Mouse (Mus musculus) MEL (cell line): Measurements from ENCODE around the gene Ran. TPM values are rescaled to one million over a fixed set of nuclear protein-coding genes. Genes with fewer than 3 reads are reported as not detected.

Source experiments
- DNase-seq: peaks from one replicate; pipeline ENCODE4 v3.0.0; 2011; ENCODE audit warnings: low read depth, low spot score
- H3K27ac ChIP-seq: 2 replicates; pipeline ENCODE4 v1.5.1; 2012; ENCODE audit warnings: low read depth, mild to moderate bottlenecking, control low read depth, low read length, moderate library complexity; ENCODE audit not compliant: control insufficient read depth
- H3K27me3 ChIP-seq, 2 experiments: fragments of 150-350 bp in 1 of 2; sonication (generic) in 1 of 2; 2 replicates each; pipeline ENCODE4 v1.6.1; 2012; ENCODE audit warnings: low read length in 2 of 2, mild to moderate bottlenecking in 2 of 2, improper control_type of control experiment in 1 of 2, moderate library complexity in 1 of 2; ENCODE audit not compliant: insufficient read depth in 2 of 2, control insufficient read depth in 1 of 2
- H3K36me3 ChIP-seq, 2 experiments: 2 replicates each; pipeline ENCODE4 v1.6.1; 2012 to 2014; ENCODE audit warnings: low read length in 2 of 2, improper control_type of control experiment in 1 of 2, inconsistent platforms in 1 of 2, mild to moderate bottlenecking in 1 of 2; ENCODE audit not compliant: insufficient read depth in 2 of 2, control insufficient read depth in 1 of 2
- H3K4me1 ChIP-seq, 2 experiments: fragments of 150-350 bp in 1 of 2; sonication (generic) in 1 of 2; 2 replicates each; pipeline ENCODE4 v1.6.1; 2012; ENCODE audit warnings: low read length in 2 of 2, improper control_type of control experiment in 1 of 2, mild to moderate bottlenecking in 1 of 2; ENCODE audit not compliant: insufficient read depth in 2 of 2, control insufficient read depth in 1 of 2
- H3K4me3 ChIP-seq, 2 experiments: fragments of 150-350 bp in 1 of 2; sonication (generic) in 1 of 2; 2 replicates each; pipeline ENCODE4 v1.5.1; 2012; ENCODE audit warnings: low read depth in 2 of 2, low read length in 2 of 2, mild to moderate bottlenecking in 2 of 2, moderate library complexity in 2 of 2, control low read depth in 1 of 2, improper control_type of control experiment in 1 of 2; ENCODE audit not compliant: control insufficient read depth in 1 of 2, insufficient read depth in 1 of 2
- H3K79me2 ChIP-seq: 2 replicates; pipeline ENCODE4 v1.6.1; 2012; ENCODE audit warnings: mild to moderate bottlenecking, low read length, moderate library complexity; ENCODE audit not compliant: control insufficient read depth, poor library complexity, insufficient read depth
- H3K9ac ChIP-seq: 2 replicates; pipeline ENCODE4 v1.6.1; 2012; ENCODE audit warnings: low read depth, mild to moderate bottlenecking, control low read depth, low read length, moderate library complexity; ENCODE audit not compliant: control insufficient read depth, poor library complexity, severe bottlenecking
- H3K9me3 ChIP-seq: fragments of 150-350 bp; sonication (generic); replicated peaks from 2 replicates; pipeline ENCODE4 v1.6.1; 2012; ENCODE audit warnings: mild to moderate bottlenecking, low read length, improper control_type of control experiment, moderate library complexity; ENCODE audit not compliant: insufficient read depth
- CHD1 ChIP-seq: IDR thresholded peaks from 2 replicates; pipeline ENCODE4 v1.6.1; 2012; ENCODE audit warnings: low read depth, mild to moderate bottlenecking, inconsistent platforms, low read length, improper control_type of control experiment
- CTCF ChIP-seq, 3 experiments: IDR thresholded peaks in 2 of 3; conservative IDR thresholded peaks in 1 of 3; 2 replicates each; pipeline ENCODE4 v1.5.1; 2011 to 2012; ENCODE audit warnings: low read length in 3 of 3, low read depth in 2 of 3, mild to moderate bottlenecking in 2 of 3, improper control_type of control experiment in 1 of 3, inconsistent platforms in 1 of 3, mixed read lengths in 1 of 3, moderate library complexity in 1 of 3; ENCODE audit not compliant: control insufficient read depth in 1 of 3, insufficient read depth in 1 of 3, poor library complexity in 1 of 3, severe bottlenecking in 1 of 3
- E2F4 ChIP-seq: IDR thresholded peaks from 2 replicates; pipeline ENCODE4 v1.6.1; 2011; ENCODE audit warnings: low read depth, low read length, improper control_type of control experiment, borderline replicate concordance
- GABPA ChIP-seq: IDR thresholded peaks from 2 replicates; pipeline ENCODE4 v1.6.1; 2012; ENCODE audit warnings: low read depth, mild to moderate bottlenecking, inconsistent platforms, low read length, improper control_type of control experiment, moderate library complexity
- HCFC1 ChIP-seq: IDR thresholded peaks from 2 replicates; pipeline ENCODE4 v1.6.1; 2012; ENCODE audit warnings: low read depth, mild to moderate bottlenecking, inconsistent platforms, low read length, improper control_type of control experiment, moderate library complexity
- MEF2A ChIP-seq: IDR thresholded peaks from 2 replicates; pipeline ENCODE4 v1.6.1; 2014; ENCODE audit warnings: low read depth, mild to moderate bottlenecking, inconsistent platforms, low read length, improper control_type of control experiment; ENCODE audit not compliant: poor library complexity, insufficient replicate concordance, severe bottlenecking; ENCODE audit errors: extremely low read depth
- MXI1 ChIP-seq: IDR thresholded peaks from 2 replicates; pipeline ENCODE4 v1.6.1; 2011; ENCODE audit warnings: mild to moderate bottlenecking, low read depth, low read length, improper control_type of control experiment
- NRF1 ChIP-seq: IDR thresholded peaks from 2 replicates; pipeline ENCODE4 v1.6.1; 2014; ENCODE audit warnings: low read depth, mild to moderate bottlenecking, inconsistent platforms, low read length, improper control_type of control experiment, moderate library complexity; ENCODE audit not compliant: poor library complexity, insufficient read depth, severe bottlenecking
- POLR2A ChIP-seq, 2 experiments: IDR thresholded peaks; 2 replicates each; pipeline ENCODE4 v1.6.1; 2011 to 2012; ENCODE audit warnings: low read length in 2 of 2, mild to moderate bottlenecking in 2 of 2, control low read depth in 1 of 2, improper control_type of control experiment in 1 of 2, low read depth in 1 of 2, moderate library complexity in 1 of 2; ENCODE audit not compliant: control insufficient read depth in 1 of 2, insufficient read depth in 1 of 2, poor library complexity in 1 of 2
- POLR2AphosphoS2 ChIP-seq: IDR thresholded peaks from 2 replicates; pipeline ENCODE4 v1.6.1; 2011; ENCODE audit warnings: low read length, improper control_type of control experiment
- RAD21 ChIP-seq: IDR thresholded peaks from 2 replicates; pipeline ENCODE4 v1.6.1; 2011; ENCODE audit warnings: mild to moderate bottlenecking, low read depth, low read length, improper control_type of control experiment
- SMC3 ChIP-seq: IDR thresholded peaks from 2 replicates; pipeline ENCODE4 v1.6.1; 2011; ENCODE audit warnings: low read depth, low read length, improper control_type of control experiment
- TCF12 ChIP-seq: IDR thresholded peaks from 2 replicates; pipeline ENCODE4 v1.6.1; 2014; ENCODE audit warnings: low read depth, mild to moderate bottlenecking, inconsistent platforms, low read length, improper control_type of control experiment, moderate library complexity
- ZKSCAN1 ChIP-seq: IDR thresholded peaks from 2 replicates; pipeline ENCODE4 v1.6.1; 2012; ENCODE audit warnings: low read depth, mild to moderate bottlenecking, inconsistent platforms, low read length, improper control_type of control experiment, moderate library complexity
- polyA plus RNA-seq, 2 experiments: library from polyadenylated mRNA; stranded (reverse) in 1 of 2; unstranded in 1 of 2; fragments of >175 nt in 1 of 2; fragments of >200 nt in 1 of 2; gene quantifications; 2 replicates each; pipeline versions ENCODE4 v1.2.1 to v1.2.4; 2012; ENCODE audit warnings: low replicate concordance in 2 of 2, low read depth in 1 of 2; ENCODE audit not compliant: insufficient read length in 2 of 2, insufficient read depth in 1 of 2, missing spikeins in 1 of 2
- total RNA-seq: library from RNA; depleted of rRNA; stranded (reverse); fragments of 300-350 nt; gene quantifications from 2 replicates; pipeline ENCODE4 v1.2.3, GENCODE M21; 2012

The Ran gene
- total and polyA plus RNA-seq, 3 experiments, result 91.6 to 2,479 (median 950) TPM

DNA sequence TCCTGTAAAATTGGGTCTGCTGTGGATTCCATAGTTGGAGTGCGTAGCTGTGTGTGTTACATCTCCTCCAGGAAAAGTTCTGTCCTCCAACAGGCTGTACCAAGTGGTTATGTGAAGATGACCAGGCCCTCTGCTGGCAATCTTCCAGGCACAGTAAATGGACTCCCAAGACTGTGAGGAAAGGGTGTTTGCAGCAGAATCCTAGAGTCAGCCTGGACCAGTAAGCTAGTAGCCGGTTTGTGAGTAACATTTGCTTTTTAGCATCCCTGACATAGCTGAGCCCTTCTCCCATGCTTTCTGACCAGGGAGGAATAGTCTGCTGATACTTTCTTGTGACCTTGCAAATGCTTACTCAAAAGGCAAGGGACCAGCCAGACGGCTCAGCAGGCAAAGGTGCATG, 6.3 kb downstream of the Ran start:
- Histone ChIP-seq H3K36me3 (peaks cover 7 to 10% of the 10 kb centered on the region in 2 experiments; a peak in 3 of 4 replicates), H3K79me2 (peaks cover 12% of the 10 kb centered on the region), H3K27ac (no peak overlapping the region), H3K27me3 (no peaks in the 10 kb centered on the region), H3K4me1 (no peaks in the 10 kb centered on the region; a peak in 1 of 4 replicates), H3K9ac (no peak overlapping the region), H3K9me3 (no peaks in the 10 kb centered on the region), H3K4me3 (no peak overlapping the region)
- peak; percentile 49 for DNase-seq
- TF ChIP-seq SMC3 (no peak), POLR2AphosphoS2 (no peak), ZKSCAN1 (no peak), E2F4 (no peak), NRF1 (no peak), TCF12 (no peak), MEF2A (no peak), GABPA (no peak), RAD21 (no peak), MXI1 (no peak)

DNA sequence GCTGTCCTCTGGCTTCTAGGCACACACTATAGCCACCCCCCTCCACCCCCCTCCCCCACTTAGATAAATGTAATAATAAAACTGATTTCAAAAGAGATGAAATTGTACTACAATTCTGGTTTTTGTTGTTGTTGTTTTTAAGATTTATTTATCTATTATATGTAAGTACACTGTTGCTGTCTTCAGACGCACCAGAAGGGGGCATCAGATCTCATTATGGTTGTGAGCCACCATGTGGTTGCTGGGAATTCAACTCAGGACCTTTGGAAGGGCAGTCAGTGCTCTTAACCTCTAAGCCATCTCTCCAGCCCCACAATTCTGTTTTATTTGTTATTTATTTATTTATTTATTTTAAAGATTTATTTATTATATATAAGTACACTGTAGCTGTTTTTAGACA, 6.8 kb downstream of the Ran start:
- H3K9ac ChIP-seq, result no peak overlapping the region
- H3K79me2 ChIP-seq, result peaks cover 8% of the 10 kb centered on the region
- H3K36me3 ChIP-seq, result peaks cover 6 to 7% of the 10 kb centered on the region in 2 experiments; a peak in 3 of 4 replicates
- H3K9me3 ChIP-seq, result no peaks in the 10 kb centered on the region
- H3K27me3 ChIP-seq, result no peaks in the 10 kb centered on the region
- DNase-seq, result no peak
- TF ChIP-seq CTCF (IDR thresholded peaks at IDR 0.05 in 2 of 3, conservative IDR thresholded peaks at IDR 0.05 in 1 of 3; ENCODE audit: control insufficient read depth in 1 of 3, insufficient read depth in 1 of 3, low read depth in 2 of 3, low read length in 3 of 3, poor library complexity in 1 of 3, severe bottlenecking in 1 of 3) (peak; percentile 15 to 50 (median 17); a peak in 3 of 6 replicates), CHD1 (no peak)
- no peak overlapping the region for H3K27ac ChIP-seq
- no peak overlapping the region for H3K4me3 ChIP-seq
- no peaks in the 10 kb centered on the region; a peak in 1 of 4 replicates for H3K4me1 ChIP-seq

DNA sequence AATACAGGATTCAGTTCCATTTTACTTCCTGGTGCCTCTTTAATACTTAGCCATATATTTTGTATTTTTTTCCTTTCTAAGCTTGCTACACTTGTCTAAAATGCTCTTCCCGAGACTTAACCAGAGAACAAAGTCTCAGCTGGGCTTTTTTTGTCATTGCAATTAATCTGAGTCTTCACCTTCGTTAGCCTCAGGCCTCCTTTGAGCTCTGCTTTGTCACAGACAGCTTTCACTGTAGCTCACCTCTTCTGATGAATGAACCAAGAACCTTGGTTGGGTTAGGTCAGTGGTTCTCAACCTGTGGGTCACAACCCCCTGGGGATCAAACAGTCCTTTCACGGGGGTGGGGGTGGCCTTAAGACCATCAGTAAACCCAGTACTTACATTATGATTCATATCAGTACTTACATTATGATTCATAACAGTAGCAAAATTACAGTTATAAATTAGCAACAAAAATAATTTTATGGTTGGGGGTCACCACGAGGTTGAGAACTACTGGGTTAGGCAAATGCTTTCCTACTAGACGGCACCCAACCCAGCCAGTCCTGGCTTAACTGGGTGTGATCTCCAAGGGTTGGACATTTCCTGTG, 9.4 kb downstream of the Ran start:
- H3K4me1 ChIP-seq, result no peaks in the 10 kb centered on the region
- no peaks in the 10 kb centered on the region for H3K79me2 ChIP-seq
- peaks cover 0 to 1% of the 10 kb centered on the region in 2 experiments; a peak in 1 of 4 replicates for H3K36me3 ChIP-seq
- TF ChIP-seq HCFC1 (no peak), POLR2A (IDR thresholded peaks at IDR 0.05; ENCODE audit: control insufficient read depth in 1 of 2, insufficient read depth in 1 of 2, low read depth in 1 of 2, low read length in 2 of 2, poor library complexity in 1 of 2) (no peak)
- no peak overlapping the region for H3K4me3 ChIP-seq
- H3K9ac ChIP-seq, result no peak overlapping the region
- H3K27me3 ChIP-seq, result no peaks in the 10 kb centered on the region
- no peak for DNase-seq
- no peak overlapping the region for H3K27ac ChIP-seq
- H3K9me3 ChIP-seq, result no peaks in the 10 kb centered on the region
